Mouse (Mus musculus): Measurements from ENCODE around the gene Grap.

DNA sequence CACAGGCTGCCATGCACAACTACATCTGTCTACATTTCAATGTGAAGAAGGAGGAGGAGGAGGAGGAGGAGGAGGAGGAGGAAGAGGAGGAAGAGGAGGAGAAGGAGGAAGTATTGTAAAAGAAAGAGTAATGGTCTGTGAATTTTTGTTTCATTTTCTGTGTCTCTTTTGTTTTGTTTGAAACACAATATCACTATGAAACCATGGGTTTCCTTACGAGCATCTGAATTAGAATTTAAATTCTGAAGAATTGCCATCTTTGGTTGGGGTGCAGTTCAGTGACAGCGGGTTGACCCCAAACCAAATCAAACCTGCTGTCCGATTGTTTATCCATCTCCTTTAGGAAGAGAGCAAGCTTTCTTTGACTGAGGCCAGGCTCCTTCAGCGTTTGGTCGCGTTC is 33.7 kb upstream of the Grap start:
- TF ChIP-seq POLR2A (IDR thresholded peaks at IDR 0.05; ENCODE audit: insufficient read depth, low read depth, low read length) (no peak), CTCF (IDR thresholded peaks at IDR 0.05; ENCODE audit: insufficient read depth, low read depth, low read length) (no peak)
